Mouse (Mus musculus): ENCODE measurements at regions not wholly inside any gene's neighbourhood (a gene's known extent, or its start where the extent isn't known, plus 50 kb on each side); places are given as distances from the start of the nearest gene placed in this dataset.

- Histone ChIP-seq H3K27me3 (ENCODE audit: control insufficient read depth, insufficient read depth, low read length) (no peaks in the 10 kb centered on the region; the same call in 1 of the 2 replicates), H3K4me1 (ENCODE audit: control insufficient read depth, insufficient read depth, low read length) (peaks cover 5% of the 10 kb centered on the region), H3K4me3 (ENCODE audit: control insufficient read depth, low read depth, low read length) (no peak overlapping the region), H3K27ac (ENCODE audit: control insufficient read depth, insufficient read depth, low read depth, low read length) (no peak overlapping the region), H3K36me3 (ENCODE audit: control insufficient read depth, insufficient read depth, low read length) (no peaks in the 10 kb centered on the region)
- TF ChIP-seq POLR2A (IDR thresholded peaks at IDR 0.05; ENCODE audit: control insufficient read depth, low read depth, low read length) (no peak), CTCF (IDR thresholded peaks at IDR 0.05; ENCODE audit: control insufficient read depth, insufficient read depth, insufficient replicate concordance, low read depth, low read length) (no peak)
Measured at GRCm38 (mm10) chr11:117418939-117419338, 65.2 kb upstream of the Gm11733 start.

GRCm38 (mm10) chr11:117419351-117419969 is 64.7 kb upstream of the Gm11733 start:
- Histone ChIP-seq H3K27ac (ENCODE audit: control insufficient read depth, insufficient read depth, low read depth, low read length) (no peak overlapping the region), H3K27me3 (ENCODE audit: control insufficient read depth, insufficient read depth, low read length) (no peaks in the 10 kb centered on the region; the same call in 1 of the 2 replicates)

GRCm38 (mm10) chr11:117422713-117423112 is 61.5 kb upstream of the Gm11733 start:
- H3K4me3 ChIP-seq (ENCODE audit: control insufficient read depth, low read depth, low read length), result no peak overlapping the region
- H3K4me1 ChIP-seq (ENCODE audit: control insufficient read depth, insufficient read depth, low read length), result no peaks in the 10 kb centered on the region
- no peak for TF ChIP-seq POLR2A (IDR thresholded peaks at IDR 0.05; ENCODE audit: control insufficient read depth, low read depth, low read length)
- peak; percentile 38; the same call in 1 of the 2 replicates for TF ChIP-seq CTCF (IDR thresholded peaks at IDR 0.05; ENCODE audit: control insufficient read depth, insufficient read depth, insufficient replicate concordance, low read depth, low read length)
- H3K27me3 ChIP-seq (ENCODE audit: control insufficient read depth, insufficient read depth, low read length), result no peaks in the 10 kb centered on the region
- no peak overlapping the region for H3K27ac ChIP-seq (ENCODE audit: control insufficient read depth, insufficient read depth, low read depth, low read length)
- no peaks in the 10 kb centered on the region for H3K36me3 ChIP-seq (ENCODE audit: control insufficient read depth, insufficient read depth, low read length)

More at GRCm38 (mm10) chr11:117419351-117419969, 64.7 kb upstream of the Gm11733 start:
- TF ChIP-seq CTCF (IDR thresholded peaks at IDR 0.05; ENCODE audit: control insufficient read depth, insufficient read depth, insufficient replicate concordance, low read depth, low read length) (no peak), POLR2A (IDR thresholded peaks at IDR 0.05; ENCODE audit: control insufficient read depth, low read depth, low read length) (no peak)
- H3K36me3 ChIP-seq (ENCODE audit: control insufficient read depth, insufficient read depth, low read length), result no peaks in the 10 kb centered on the region
- no peak overlapping the region for H3K4me3 ChIP-seq (ENCODE audit: control insufficient read depth, low read depth, low read length)
- H3K4me1 ChIP-seq (ENCODE audit: control insufficient read depth, insufficient read depth, low read length), result peaks cover 5% of the 10 kb centered on the region

- H3K36me3 ChIP-seq (ENCODE audit: control insufficient read depth, insufficient read depth, low read length), result no peaks in the 10 kb centered on the region
- H3K27ac ChIP-seq (ENCODE audit: control insufficient read depth, insufficient read depth, low read depth, low read length), result no peak overlapping the region
- no peaks in the 10 kb centered on the region for H3K27me3 ChIP-seq (ENCODE audit: control insufficient read depth, insufficient read depth, low read length)
- H3K4me1 ChIP-seq (ENCODE audit: control insufficient read depth, insufficient read depth, low read length), result peaks cover 2% of the 10 kb centered on the region; the same call in 1 of the 2 replicates
- no peak overlapping the region for H3K4me3 ChIP-seq (ENCODE audit: control insufficient read depth, low read depth, low read length)
- TF ChIP-seq CTCF (IDR thresholded peaks at IDR 0.05; ENCODE audit: control insufficient read depth, insufficient read depth, insufficient replicate concordance, low read depth, low read length) (no peak), POLR2A (IDR thresholded peaks at IDR 0.05; ENCODE audit: control insufficient read depth, low read depth, low read length) (no peak)
Measured at GRCm38 (mm10) chr11:117423422-117423821, 60.7 kb upstream of the Gm11733 start.

- Histone ChIP-seq H3K4me3 (ENCODE audit: control insufficient read depth, low read depth, low read length) (no peak overlapping the region), H3K27ac (ENCODE audit: control insufficient read depth, insufficient read depth, low read depth, low read length) (no peak overlapping the region), H3K36me3 (ENCODE audit: control insufficient read depth, insufficient read depth, low read length) (no peaks in the 10 kb centered on the region), H3K4me1 (ENCODE audit: control insufficient read depth, insufficient read depth, low read length) (peaks cover 2% of the 10 kb centered on the region; the same call in 1 of the 2 replicates), H3K27me3 (ENCODE audit: control insufficient read depth, insufficient read depth, low read length) (no peaks in the 10 kb centered on the region)
- no peak for TF ChIP-seq CTCF (IDR thresholded peaks at IDR 0.05; ENCODE audit: control insufficient read depth, insufficient read depth, insufficient replicate concordance, low read depth, low read length)
- no peak for TF ChIP-seq POLR2A (IDR thresholded peaks at IDR 0.05; ENCODE audit: control insufficient read depth, low read depth, low read length)
Measured at GRCm38 (mm10) chr11:117425466-117425865, 58.7 kb upstream of the Gm11733 start.

GRCm38 (mm10) chr11:117425927-117426326 is 58.2 kb upstream of the Gm11733 start:
- Histone ChIP-seq H3K27ac (ENCODE audit: control insufficient read depth, insufficient read depth, low read depth, low read length) (no peak overlapping the region), H3K4me3 (ENCODE audit: control insufficient read depth, low read depth, low read length) (no peak overlapping the region), H3K27me3 (ENCODE audit: control insufficient read depth, insufficient read depth, low read length) (no peaks in the 10 kb centered on the region), H3K36me3 (ENCODE audit: control insufficient read depth, insufficient read depth, low read length) (no peaks in the 10 kb centered on the region), H3K4me1 (ENCODE audit: control insufficient read depth, insufficient read depth, low read length) (peaks cover 2% of the 10 kb centered on the region; the same call in 1 of the 2 replicates)
- TF ChIP-seq POLR2A (IDR thresholded peaks at IDR 0.05; ENCODE audit: control insufficient read depth, low read depth, low read length) (no peak), CTCF (IDR thresholded peaks at IDR 0.05; ENCODE audit: control insufficient read depth, insufficient read depth, insufficient replicate concordance, low read depth, low read length) (no peak)

GRCm38 (mm10) chr11:117426651-117427050 is 57.5 kb upstream of the Gm11733 start:
- H3K4me1 ChIP-seq (ENCODE audit: control insufficient read depth, insufficient read depth, low read length), result peaks cover 2% of the 10 kb centered on the region; the same call in 1 of the 2 replicates
- no peak overlapping the region for H3K4me3 ChIP-seq (ENCODE audit: control insufficient read depth, low read depth, low read length)
- no peaks in the 10 kb centered on the region for H3K36me3 ChIP-seq (ENCODE audit: control insufficient read depth, insufficient read depth, low read length)
- no peaks in the 10 kb centered on the region for H3K27me3 ChIP-seq (ENCODE audit: control insufficient read depth, insufficient read depth, low read length)
- no peak overlapping the region for H3K27ac ChIP-seq (ENCODE audit: control insufficient read depth, insufficient read depth, low read depth, low read length)
- no peak for TF ChIP-seq CTCF (IDR thresholded peaks at IDR 0.05; ENCODE audit: control insufficient read depth, insufficient read depth, insufficient replicate concordance, low read depth, low read length)
- TF ChIP-seq POLR2A (IDR thresholded peaks at IDR 0.05; ENCODE audit: control insufficient read depth, low read depth, low read length), result no peak

Measured in testis, adult 2 months (tissue).